Mouse (Mus musculus): Measurements from ENCODE around the gene Edem3. TPM values are rescaled to one million over a fixed set of nuclear protein-coding genes. Genes with fewer than 3 reads are reported as not detected.

Edem3 gene
- polyA plus RNA-seq, 1 experiment from 2014 or later, result 10.1 TPM

DNA sequence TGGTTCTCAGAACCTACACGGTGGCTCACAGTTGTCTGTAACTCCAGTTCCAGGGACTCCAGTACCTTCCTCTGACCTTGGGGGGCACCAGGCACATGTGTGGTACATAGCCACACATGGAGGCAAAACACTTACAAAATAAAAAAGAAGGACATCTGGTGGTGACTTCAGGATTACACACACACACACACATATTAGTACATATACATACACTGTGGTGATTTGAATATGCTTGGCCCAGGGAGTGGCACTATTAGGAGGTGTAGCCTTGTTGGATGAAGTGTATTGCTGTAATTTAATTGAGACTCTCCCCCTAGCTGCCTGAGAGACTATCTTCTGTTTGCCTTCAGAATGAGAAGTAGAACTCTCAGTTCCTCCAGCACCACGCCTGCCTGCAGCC lies 93.1 kb downstream of the Edem3 start:
- H3K4me1 ChIP-seq (ENCODE audit: insufficient read depth, low read depth, low read length), result no peaks in the 10 kb centered on the region
- no peaks in the 10 kb centered on the region for H3K27me3 ChIP-seq (replicated peaks; ENCODE audit: insufficient read depth, low read length)
- no peak overlapping the region for H3K27ac ChIP-seq (ENCODE audit: low read length)
- TF ChIP-seq CTCF (IDR thresholded peaks at IDR 0.05) (no peak), EP300 (IDR thresholded peaks at IDR 0.05) (no peak)
- no peaks in the 10 kb centered on the region for H3K9me3 ChIP-seq (ENCODE audit: low read length)
- H3K4me2 ChIP-seq (replicated peaks; ENCODE audit: low read depth, low read length), result no peak overlapping the region
- no peaks in the 10 kb centered on the region for H3K36me3 ChIP-seq (ENCODE audit: insufficient read depth, low read length)
- H3K4me3 ChIP-seq (ENCODE audit: low read depth, low read length), result no peak overlapping the region
- H3K9ac ChIP-seq (replicated peaks; ENCODE audit: low read depth), result no peak overlapping the region
- no peak for ATAC-seq
- DNase-seq (ENCODE audit: low spot score), result no peak
- WGBS, result 100% methylated on average over 2 of the region's 2 CpGs

- DNase-seq (ENCODE audit: low spot score) (no peak), ATAC-seq (no peak)
- 78% methylated on average over 16 of the region's 16 CpGs for WGBS
- Histone ChIP-seq H3K36me3 (ENCODE audit: insufficient read depth, low read length) (no peaks in the 10 kb centered on the region), H3K27ac (ENCODE audit: low read length) (no peak overlapping the region), H3K9ac (replicated peaks; ENCODE audit: low read depth) (no peak overlapping the region), H3K4me3 (ENCODE audit: low read depth, low read length) (no peak overlapping the region), H3K9me3 (ENCODE audit: low read length) (no peaks in the 10 kb centered on the region), H3K4me2 (replicated peaks; ENCODE audit: low read depth, low read length) (no peak overlapping the region), H3K27me3 (replicated peaks; ENCODE audit: insufficient read depth, low read length) (no peaks in the 10 kb centered on the region), H3K4me1 (ENCODE audit: insufficient read depth, low read depth, low read length) (no peaks in the 10 kb centered on the region)
- TF ChIP-seq CTCF (IDR thresholded peaks at IDR 0.05) (no peak), EP300 (IDR thresholded peaks at IDR 0.05) (no peak)
Observed at GRCm38 (mm10) chr1:151849993-151850608, 94.9 kb downstream of the Edem3 start.

GRCm38 (mm10) chr1:151851051-151851848 lies 96.1 kb downstream of the Edem3 start:
- Histone ChIP-seq H3K4me1 (ENCODE audit: insufficient read depth, low read depth, low read length) (no peaks in the 10 kb centered on the region), H3K27me3 (replicated peaks; ENCODE audit: insufficient read depth, low read length) (no peaks in the 10 kb centered on the region), H3K4me3 (ENCODE audit: low read depth, low read length) (no peak overlapping the region), H3K4me2 (replicated peaks; ENCODE audit: low read depth, low read length) (no peak overlapping the region), H3K27ac (ENCODE audit: low read length) (no peak overlapping the region), H3K9me3 (ENCODE audit: low read length) (no peaks in the 10 kb centered on the region), H3K36me3 (ENCODE audit: insufficient read depth, low read length) (no peaks in the 10 kb centered on the region), H3K9ac (replicated peaks; ENCODE audit: low read depth) (no peak overlapping the region)
- TF ChIP-seq CTCF (IDR thresholded peaks at IDR 0.05) (peak; percentile 36), EP300 (IDR thresholded peaks at IDR 0.05) (no peak)
- ATAC-seq (no peak), DNase-seq (ENCODE audit: low spot score) (no peak)
- WGBS, result 79% methylated on average over 20 of the region's 20 CpGs

- Histone ChIP-seq H3K4me2 (replicated peaks; ENCODE audit: low read depth, low read length) (no peak overlapping the region), H3K27ac (ENCODE audit: low read length) (no peak overlapping the region), H3K4me1 (ENCODE audit: insufficient read depth, low read depth, low read length) (no peaks in the 10 kb centered on the region), H3K36me3 (ENCODE audit: insufficient read depth, low read length) (no peaks in the 10 kb centered on the region), H3K9me3 (ENCODE audit: low read length) (no peaks in the 10 kb centered on the region), H3K4me3 (ENCODE audit: low read depth, low read length) (no peak overlapping the region), H3K27me3 (replicated peaks; ENCODE audit: insufficient read depth, low read length) (no peaks in the 10 kb centered on the region), H3K9ac (replicated peaks; ENCODE audit: low read depth) (no peak overlapping the region)
- WGBS, result 58% methylated on average over 3 of the region's 3 CpGs
- ATAC-seq (no peak), DNase-seq (ENCODE audit: low spot score) (no peak)
- TF ChIP-seq CTCF (IDR thresholded peaks at IDR 0.05), result no peak
- no peak for TF ChIP-seq EP300 (IDR thresholded peaks at IDR 0.05)
Observed at GRCm38 (mm10) chr1:151851976-151852375, 96.8 kb downstream of the Edem3 start.

DNA sequence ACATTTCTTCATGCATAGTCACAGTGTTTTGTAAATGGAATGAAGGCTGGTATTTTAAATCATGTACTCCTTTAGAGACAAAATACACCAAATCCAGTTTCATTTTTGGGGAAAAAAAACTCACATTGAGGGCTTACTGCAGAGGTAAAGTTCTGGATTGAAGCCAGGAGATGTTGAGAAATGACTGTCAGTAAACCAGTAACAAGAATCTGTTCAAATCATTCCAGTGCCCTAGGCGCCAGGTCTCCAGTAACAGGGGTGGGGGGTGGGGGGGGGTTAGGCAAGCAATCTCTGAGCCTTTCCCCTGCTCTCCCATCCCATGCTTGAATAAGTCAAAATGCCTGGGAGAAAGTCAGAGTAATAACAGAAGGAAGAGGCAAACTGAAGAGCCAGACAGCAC lies 100.4 kb downstream of the Edem3 start:
- no peak for ATAC-seq
- no peak overlapping the region for H3K9ac ChIP-seq (replicated peaks; ENCODE audit: low read depth)
- DNase-seq (ENCODE audit: low spot score), result no peak

DNA sequence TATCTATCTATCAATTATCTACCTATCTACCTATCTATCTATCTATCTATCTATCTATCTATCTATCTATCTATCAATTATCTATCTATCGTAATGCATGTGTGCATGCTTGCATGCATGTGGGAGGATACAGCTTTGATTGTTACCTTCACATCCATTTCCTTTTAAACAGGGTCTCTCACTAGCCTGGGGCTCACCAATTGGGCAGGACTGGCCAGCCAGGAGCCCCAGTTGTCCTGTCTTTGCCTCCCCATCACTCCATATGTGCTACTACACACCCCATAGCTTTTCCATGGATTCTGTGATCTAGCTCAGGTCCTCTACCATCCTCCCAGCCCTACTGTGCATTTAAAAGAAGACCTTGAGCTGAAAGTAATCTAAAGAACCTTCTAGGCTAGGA lies 103.3 kb downstream of the Edem3 start:
- WGBS, result 94% methylated on average over 1 of the region's 1 CpGs
- H3K4me2 ChIP-seq (replicated peaks; ENCODE audit: low read depth, low read length), result no peak overlapping the region
- H3K4me1 ChIP-seq (ENCODE audit: insufficient read depth, low read depth, low read length), result no peaks in the 10 kb centered on the region; the same call in 1 of the 2 replicates
- H3K9ac ChIP-seq (replicated peaks; ENCODE audit: low read depth), result no peak overlapping the region
- H3K27ac ChIP-seq (ENCODE audit: low read length), result no peak overlapping the region
- TF ChIP-seq EP300 (IDR thresholded peaks at IDR 0.05) (no peak), CTCF (IDR thresholded peaks at IDR 0.05) (no peak)
- no peaks in the 10 kb centered on the region for H3K36me3 ChIP-seq (ENCODE audit: insufficient read depth, low read length)
- no peaks in the 10 kb centered on the region for H3K9me3 ChIP-seq (ENCODE audit: low read length)
- DNase-seq (ENCODE audit: low spot score) (no peak), ATAC-seq (no peak)
- no peaks in the 10 kb centered on the region for H3K27me3 ChIP-seq (replicated peaks; ENCODE audit: insufficient read depth, low read length)
- H3K4me3 ChIP-seq (ENCODE audit: low read depth, low read length), result no peak overlapping the region

More for the DNA sequence above, 100.4 kb downstream of the Edem3 start:
- 65% methylated on average over 1 of the region's 1 CpGs for WGBS
- no peak for TF ChIP-seq EP300 (IDR thresholded peaks at IDR 0.05)
- TF ChIP-seq CTCF (IDR thresholded peaks at IDR 0.05), result no peak
- H3K4me3 ChIP-seq (ENCODE audit: low read depth, low read length), result no peak overlapping the region
- H3K27ac ChIP-seq (ENCODE audit: low read length), result no peak overlapping the region
- H3K36me3 ChIP-seq (ENCODE audit: insufficient read depth, low read length), result no peaks in the 10 kb centered on the region
- H3K9me3 ChIP-seq (ENCODE audit: low read length), result no peaks in the 10 kb centered on the region
- no peaks in the 10 kb centered on the region for H3K4me1 ChIP-seq (ENCODE audit: insufficient read depth, low read depth, low read length)
- no peaks in the 10 kb centered on the region for H3K27me3 ChIP-seq (replicated peaks; ENCODE audit: insufficient read depth, low read length)
- H3K4me2 ChIP-seq (replicated peaks; ENCODE audit: low read depth, low read length), result no peak overlapping the region
